Mouse (Mus musculus): ENCODE measurements around the gene Dhrs3.

The Dhrs3 gene

GRCm38 (mm10) chr4:144975505-144975904 is 82.9 kb downstream of the Dhrs3 start:
- no peak for DNase-seq

- no peak for DNase-seq
Observed at GRCm38 (mm10) chr4:144977057-144977456, 84.4 kb downstream of the Dhrs3 start.

Data from kidney, adult 9 months (tissue).